Mouse (Mus musculus) heart, embryonic 12.5 days (tissue): ENCODE results near the gene Rcan1. TPM values are rescaled to one million over a fixed set of nuclear protein-coding genes. Genes with fewer than 3 reads are reported as not detected.

Source experiments
- ATAC-seq: fragments of 200-750 bp; cut with Nextera tagmentation; 2 replicates; pipeline ENCODE4 v1.8.0; 2017; ENCODE audit warnings: moderate TSS enrichment, moderate library complexity; ENCODE audit not compliant: insufficient number of reproducible peaks, low FRiP score
- H3K27ac ChIP-seq: fragments of 300-500 bp; sonication (generic); 2 replicates; pipeline ENCODE4 v1.5.1; 2016; ENCODE audit warnings: mild to moderate bottlenecking, moderate library complexity; ENCODE audit not compliant: poor library complexity, severe bottlenecking
- H3K27me3 ChIP-seq: fragments of 300-500 bp; sonication (generic); replicated peaks from 2 replicates; pipeline ENCODE4 v1.6.1; 2016; ENCODE audit warnings: mild to moderate bottlenecking, moderate library complexity
- H3K36me3 ChIP-seq: fragments of 300-500 bp; sonication (generic); 2 replicates; pipeline ENCODE4 v1.6.1; 2016; ENCODE audit warnings: mild to moderate bottlenecking, moderate library complexity
- H3K4me1 ChIP-seq: fragments of 300-500 bp; sonication (generic); replicated peaks from 2 replicates; pipeline ENCODE4 v1.6.1; 2016; ENCODE audit warnings: mild to moderate bottlenecking
- H3K4me2 ChIP-seq: fragments of 300-500 bp; sonication (generic); 2 replicates; pipeline ENCODE4 v1.6.1; 2016; ENCODE audit warnings: mild to moderate bottlenecking, moderate library complexity
- H3K4me3 ChIP-seq: fragments of 300-500 bp; sonication (generic); 2 replicates; pipeline ENCODE4 v1.5.1; 2016; ENCODE audit warnings: mild to moderate bottlenecking
- H3K9ac ChIP-seq: fragments of 300-500 bp; sonication (generic); 2 replicates; pipeline ENCODE4 v1.6.1; 2016; ENCODE audit warnings: mild to moderate bottlenecking, moderate library complexity
- H3K9me3 ChIP-seq: fragments of 300-500 bp; sonication (generic); replicated peaks from 2 replicates; pipeline ENCODE4 v1.6.1; 2016; ENCODE audit warnings: mild to moderate bottlenecking, moderate library complexity
- WGBS: fragments of 180-500 bp; shearing (Covaris S2); methylation state at CpG from one replicate; pipeline ENCODE4 v1.1.7; 2016; 5-methylcytosine and 5-hydroxymethylcytosine counted together
- polyA plus RNA-seq: library from polyadenylated mRNA; unstranded; fragments of >200 nt; fragmentation: Nextera tagmentation; extraction: Ambion mirVana; gene quantifications from 2 replicates; pipeline ENCODE4 v1.2.1, GENCODE M21; 2016

Gene Rcan1
- polyA plus RNA-seq, 1 experiment from 2014 or later: 148 TPM

DNA sequence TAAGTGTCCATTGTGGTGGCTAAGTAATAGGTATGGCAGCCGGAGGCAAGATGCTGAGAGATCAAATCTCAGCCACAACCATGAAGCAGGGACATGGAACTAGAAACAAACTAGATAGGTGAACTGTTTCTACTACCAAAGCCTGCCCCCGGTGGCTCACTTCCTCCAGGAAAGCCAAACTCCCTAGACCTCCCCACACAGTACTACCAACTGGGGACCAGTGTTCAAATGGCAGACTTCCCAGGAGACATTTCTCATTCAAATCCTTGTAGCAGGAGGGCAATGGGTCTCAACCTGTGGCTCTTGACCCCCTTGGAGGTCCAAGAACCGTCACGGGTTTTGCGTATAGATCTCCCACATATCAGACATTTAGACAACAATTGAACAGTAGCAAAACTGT is 3.6 kb downstream of the Rcan1 start:
- Histone ChIP-seq H3K4me2 (no peak overlapping the region), H3K27ac (no peak overlapping the region), H3K27me3 (no peaks in the 10 kb centered on the region)

DNA sequence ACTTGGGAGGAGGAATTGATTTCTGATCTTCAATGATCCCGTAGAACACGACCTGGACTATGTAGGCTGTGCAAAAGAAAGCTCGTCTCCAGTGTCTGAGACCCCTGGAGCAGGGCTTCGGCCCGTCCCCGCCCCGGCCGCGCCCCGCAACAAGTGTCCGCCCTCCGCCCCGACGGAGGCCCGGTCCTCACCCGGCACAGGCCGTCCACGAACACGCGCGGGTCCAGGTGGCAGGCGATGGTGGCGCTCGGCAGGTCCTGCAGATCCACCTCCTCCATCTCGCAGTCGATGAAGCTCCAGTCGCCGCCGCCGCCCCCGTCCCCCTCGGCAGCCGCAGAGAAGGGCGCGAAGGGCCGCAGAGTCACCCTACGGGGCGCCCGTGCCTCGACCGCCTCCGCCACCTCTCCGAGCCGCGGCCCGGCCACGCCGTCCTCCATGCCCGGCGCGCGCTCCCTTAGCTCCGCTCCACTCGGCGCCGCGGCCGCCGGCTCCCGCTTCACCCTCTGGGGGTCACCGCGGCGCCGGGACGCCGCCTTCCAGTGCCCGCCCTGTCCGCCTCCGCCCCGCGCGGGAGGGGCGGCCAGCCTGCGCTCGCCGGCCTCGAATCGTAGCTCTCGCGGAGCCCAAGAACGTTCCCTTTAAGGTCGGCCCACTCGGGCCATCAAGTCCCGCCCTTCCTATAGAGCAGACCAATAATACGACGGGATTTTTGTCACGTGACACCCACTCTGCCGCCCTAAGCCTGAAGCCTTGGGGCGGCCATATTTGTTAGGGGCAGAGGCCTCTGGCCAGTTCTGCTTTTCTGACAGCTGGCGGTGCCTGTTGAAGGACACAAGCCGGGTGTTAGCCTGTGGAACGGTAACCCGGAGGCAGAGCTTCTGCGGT is 4.8 kb downstream of the Rcan1 start:
- Histone ChIP-seq H3K36me3 (0 out of 2 replicates have a peak, but pooled peaks cover 2% of the 10 kb centered on the region), H3K27ac (peak overlapping the region; percentile 49), H3K9ac (peak overlapping the region; percentile 88), H3K9me3 (no peaks in the 10 kb centered on the region), H3K27me3 (no peaks in the 10 kb centered on the region), H3K4me3 (peak overlapping the region; percentile 82), H3K4me2 (peak overlapping the region; percentile 82), H3K4me1 (peaks cover 26% of the 10 kb centered on the region)
- ATAC-seq: peak; percentile 98
- WGBS: under 1% methylated on average over 90 of the region's 94 CpGs

More for the DNA sequence above, 3.6 kb downstream of the Rcan1 start:
- 0 out of 2 replicates have a peak, but pooled peaks cover 2% of the 10 kb centered on the region for H3K36me3 ChIP-seq
- no peak for ATAC-seq
- no peak overlapping the region for H3K9ac ChIP-seq
- no peaks in the 10 kb centered on the region for H3K9me3 ChIP-seq
- H3K4me3 ChIP-seq: no peak overlapping the region
- peaks cover 21% of the 10 kb centered on the region for H3K4me1 ChIP-seq
- 75% methylated on average over 5 of the region's 5 CpGs for WGBS

GRCm38 (mm10) chr16:92465226-92465625 is 5.4 kb downstream of the Rcan1 start:
- WGBS: 7% methylated on average over 10 of the region's 10 CpGs
- Histone ChIP-seq H3K4me3 (peak overlapping the region; percentile 82), H3K27ac (peak overlapping the region; percentile 49; the same call in 1 of the 2 replicates), H3K4me1 (peaks cover 26% of the 10 kb centered on the region), H3K4me2 (peak overlapping the region; percentile 82), H3K9ac (peak overlapping the region; percentile 88), H3K9me3 (no peaks in the 10 kb centered on the region), H3K36me3 (0 out of 2 replicates have a peak, but pooled peaks cover 2% of the 10 kb centered on the region), H3K27me3 (no peaks in the 10 kb centered on the region)
- ATAC-seq: no peak

GRCm38 (mm10) chr16:92464390-92464972 is 6.2 kb downstream of the Rcan1 start:
- ATAC-seq: no peak
- peak overlapping the region; percentile 88 for H3K9ac ChIP-seq
- peak overlapping the region; percentile 15; the same call in 1 of the 2 replicates for H3K27ac ChIP-seq
- H3K9me3 ChIP-seq: no peaks in the 10 kb centered on the region
- H3K36me3 ChIP-seq: 0 out of 2 replicates have a peak, but pooled peaks cover 2% of the 10 kb centered on the region
- no peaks in the 10 kb centered on the region for H3K27me3 ChIP-seq
- peak overlapping the region; percentile 82 for H3K4me2 ChIP-seq
- H3K4me3 ChIP-seq: peak overlapping the region; percentile 82
- H3K4me1 ChIP-seq: peaks cover 26% of the 10 kb centered on the region
- WGBS: 22% methylated on average over 14 of the region's 14 CpGs

DNA sequence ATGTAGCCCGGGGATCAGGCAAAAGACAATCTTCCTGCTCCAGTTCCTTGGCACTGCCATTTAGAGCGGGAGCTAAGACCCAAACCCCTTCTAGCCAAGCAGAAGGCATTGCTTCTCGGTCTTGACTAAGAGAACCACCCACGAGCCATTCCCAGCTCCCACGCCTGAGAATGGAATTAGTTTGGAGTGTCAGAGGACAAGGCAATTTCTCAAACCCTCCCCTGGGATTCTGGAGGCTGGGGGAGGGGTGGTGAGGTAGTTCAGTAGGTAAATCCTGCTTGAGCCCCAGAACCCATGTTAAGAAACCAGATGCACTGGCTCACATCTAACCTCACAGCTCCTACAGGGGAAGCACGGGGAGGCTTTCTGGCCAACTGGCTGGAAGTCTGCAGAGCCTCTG is 9.3 kb downstream of the Rcan1 start:
- Histone ChIP-seq H3K4me2 (no peak overlapping the region), H3K27me3 (no peaks in the 10 kb centered on the region; the same call in 1 of the 2 replicates), H3K4me1 (peaks cover 33% of the 10 kb centered on the region), H3K27ac (no peak overlapping the region), H3K36me3 (0 out of 2 replicates have a peak, but pooled peaks cover 2% of the 10 kb centered on the region), H3K9me3 (no peaks in the 10 kb centered on the region), H3K9ac (no peak overlapping the region), H3K4me3 (no peak overlapping the region)
- ATAC-seq: no peak
- WGBS: 70% methylated on average over 6 of the region's 6 CpGs

- Histone ChIP-seq H3K9ac (no peak overlapping the region), H3K4me2 (no peak overlapping the region), H3K4me3 (no peak overlapping the region), H3K27me3 (peaks cover 25% of the 10 kb centered on the region), H3K4me1 (peaks cover 16% of the 10 kb centered on the region), H3K36me3 (peaks cover 7% of the 10 kb centered on the region), H3K9me3 (no peaks in the 10 kb centered on the region), H3K27ac (no peak overlapping the region)
- WGBS: 19% methylated on average over 7 of the region's 7 CpGs
- peak; percentile 60 for ATAC-seq
Observed at GRCm38 (mm10) chr16:92457594-92457993, 13.1 kb downstream of the Rcan1 start.

DNA sequence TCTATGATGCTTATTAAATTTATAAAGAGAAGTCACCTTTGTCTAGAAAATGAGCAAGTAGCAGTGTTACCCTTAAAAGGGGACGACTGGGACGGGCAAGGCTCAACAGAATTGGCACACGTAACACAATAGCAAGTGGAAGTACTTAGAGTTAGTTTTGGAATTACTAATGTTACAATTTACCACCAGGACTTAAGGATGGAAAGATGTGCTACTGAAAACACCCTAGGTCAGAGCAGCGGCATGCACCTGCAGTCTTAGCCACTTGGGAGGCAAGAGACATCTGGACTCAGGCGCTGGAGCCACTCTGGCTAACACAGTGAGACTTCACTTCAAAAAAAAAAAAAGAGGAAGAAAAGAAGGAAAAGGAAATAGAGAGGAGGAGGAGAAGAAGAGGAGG is 14.7 kb downstream of the Rcan1 start:
- Histone ChIP-seq H3K27ac (no peak overlapping the region), H3K36me3 (peaks cover 10% of the 10 kb centered on the region), H3K4me2 (no peak overlapping the region), H3K4me3 (no peak overlapping the region), H3K27me3 (peaks cover 29% of the 10 kb centered on the region), H3K9me3 (no peaks in the 10 kb centered on the region), H3K9ac (no peak overlapping the region), H3K4me1 (peaks cover 27% of the 10 kb centered on the region)
- ATAC-seq: no peak
- WGBS: 87% methylated on average over 5 of the region's 5 CpGs

DNA sequence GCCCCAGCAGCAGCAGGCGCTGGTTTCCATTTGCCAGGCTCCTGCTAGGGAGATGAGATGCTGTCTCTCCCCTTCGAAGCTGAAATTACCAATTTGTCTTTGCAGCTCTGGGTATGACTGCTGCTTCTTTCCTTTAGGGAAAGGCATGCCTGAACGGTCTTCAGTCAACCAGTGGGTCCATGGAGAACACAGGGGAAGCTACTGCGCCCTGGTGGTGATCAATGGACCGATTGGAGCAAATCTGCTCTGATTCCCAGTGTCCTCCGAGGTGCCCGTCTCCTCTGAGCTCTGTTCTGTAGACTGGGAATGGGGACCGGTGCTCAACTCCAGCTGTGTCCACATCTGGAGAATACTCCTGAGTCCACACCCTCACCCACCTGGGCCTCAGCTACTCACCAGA is 15.2 kb downstream of the Rcan1 start:
- ATAC-seq: no peak
- peaks cover 14% of the 10 kb centered on the region for H3K36me3 ChIP-seq
- no peaks in the 10 kb centered on the region for H3K9me3 ChIP-seq
- H3K4me3 ChIP-seq: no peak overlapping the region
- H3K27me3 ChIP-seq: peaks cover 29% of the 10 kb centered on the region
- no peak overlapping the region for H3K9ac ChIP-seq
- 74% methylated on average over 8 of the region's 8 CpGs for WGBS
- H3K4me2 ChIP-seq: no peak overlapping the region
- peaks cover 28% of the 10 kb centered on the region for H3K4me1 ChIP-seq
- no peak overlapping the region for H3K27ac ChIP-seq

- Histone ChIP-seq H3K4me1 (peaks cover 28% of the 10 kb centered on the region), H3K4me3 (no peak overlapping the region), H3K9me3 (no peaks in the 10 kb centered on the region), H3K27me3 (peaks cover 35% of the 10 kb centered on the region), H3K9ac (no peak overlapping the region), H3K4me2 (no peak overlapping the region), H3K27ac (no peak overlapping the region), H3K36me3 (peaks cover 15% of the 10 kb centered on the region)
- WGBS: 86% methylated on average over 18 of the region's 18 CpGs
- no peak for ATAC-seq
Observed at GRCm38 (mm10) chr16:92454495-92454894, 16.2 kb downstream of the Rcan1 start.

GRCm38 (mm10) chr16:92454002-92454401 is 16.7 kb downstream of the Rcan1 start:
- no peak overlapping the region for H3K9ac ChIP-seq
- H3K36me3 ChIP-seq: peaks cover 20% of the 10 kb centered on the region
- peaks cover 28% of the 10 kb centered on the region for H3K4me1 ChIP-seq
- H3K4me2 ChIP-seq: no peak overlapping the region
- H3K27me3 ChIP-seq: peaks cover 40% of the 10 kb centered on the region
- H3K9me3 ChIP-seq: no peaks in the 10 kb centered on the region
- WGBS: 90% methylated on average over 7 of the region's 7 CpGs
- H3K27ac ChIP-seq: no peak overlapping the region
- ATAC-seq: no peak
- no peak overlapping the region for H3K4me3 ChIP-seq

DNA sequence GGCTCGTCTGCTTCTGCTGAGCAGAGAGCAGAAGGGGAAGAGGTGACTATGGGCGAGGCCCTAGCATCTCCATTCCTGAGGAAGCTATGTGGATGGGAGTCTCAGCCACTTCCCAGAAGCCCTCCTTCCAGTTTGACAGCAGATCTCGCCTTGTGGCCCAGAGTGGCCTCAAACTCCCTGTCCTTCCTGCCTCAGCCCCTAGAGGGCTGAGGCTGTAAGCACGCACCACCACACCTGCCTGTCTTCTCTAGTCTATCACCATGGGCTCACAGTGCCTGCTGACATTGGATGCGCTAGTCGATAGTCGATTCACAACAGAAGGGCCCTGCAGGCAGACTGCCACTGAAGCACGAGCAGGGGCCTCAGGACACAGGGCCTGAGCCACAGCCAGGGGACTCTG is 18.1 kb downstream of the Rcan1 start:
- H3K9me3 ChIP-seq: no peaks in the 10 kb centered on the region
- H3K27ac ChIP-seq: no peak overlapping the region
- peaks cover 26% of the 10 kb centered on the region for H3K36me3 ChIP-seq
- H3K4me1 ChIP-seq: peaks cover 27% of the 10 kb centered on the region
- H3K27me3 ChIP-seq: peaks cover 51% of the 10 kb centered on the region
- 65% methylated on average over 8 of the region's 8 CpGs for WGBS
- H3K4me3 ChIP-seq: no peak overlapping the region
- ATAC-seq: no peak
- no peak overlapping the region for H3K4me2 ChIP-seq
- H3K9ac ChIP-seq: 0 out of 2 replicates have a peak overlapping the region, but pooled peaks have one; percentile 35
